Mouse (Mus musculus): ENCODE measurements around the gene Ap2s1. TPM values are rescaled to one million over a fixed set of nuclear protein-coding genes. Genes with fewer than 3 reads are reported as not detected.

The Ap2s1 gene
- total RNA-seq, 1 experiment, result 227 TPM

DNA sequence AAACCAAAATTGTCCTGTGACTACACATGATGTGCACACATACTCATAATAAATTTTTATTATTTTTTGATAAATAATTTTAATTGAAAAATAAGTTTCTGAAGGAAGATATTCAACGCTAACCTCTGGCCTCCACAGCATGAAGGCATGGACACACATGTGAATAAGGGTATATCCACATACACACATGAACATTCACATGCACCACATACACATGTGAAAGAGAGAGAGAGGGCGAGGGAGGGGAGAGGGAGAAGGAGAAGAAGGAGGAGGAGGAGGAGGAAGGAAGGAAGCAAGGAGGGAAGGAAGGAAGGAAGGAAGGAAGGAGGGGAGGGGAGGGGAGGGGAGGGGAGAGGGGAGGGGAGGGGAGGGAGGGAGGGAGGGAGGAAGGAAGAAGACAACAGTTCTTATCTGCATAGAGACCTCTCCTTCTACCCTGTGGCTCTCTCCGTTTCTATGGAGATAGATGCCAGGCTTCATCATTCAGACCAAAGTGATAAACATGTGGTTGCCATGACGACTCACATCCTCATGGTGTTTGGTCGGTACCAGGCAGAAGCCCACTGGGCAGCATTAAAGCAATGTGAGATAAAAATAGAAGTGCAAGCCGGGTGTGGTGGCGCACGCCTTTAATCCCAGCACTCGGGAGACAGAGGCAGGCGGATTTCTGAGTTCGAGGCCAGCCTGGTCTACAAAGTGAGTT is 20.8 kb downstream of the Ap2s1 start:
- in situ Hi-C loops (cut with MboI; ENCODE audit: low sequenced_read_pairs in 2 of 2, unreplicated experiment in 2 of 2), result no loop called here
- H3K4me3 ChIP-seq (ENCODE audit: insufficient read depth in 1 of 2, low read depth in 1 of 2, low read length in 2 of 2, poor library complexity in 1 of 2, severe bottlenecking in 1 of 2), result no peak overlapping the region
- H3K27ac ChIP-seq (ENCODE audit: insufficient read depth, low read depth, low read length, poor library complexity, severe bottlenecking), result no peak overlapping the region
- H3K9me3 ChIP-seq (ENCODE audit: control insufficient read depth, insufficient read depth, low read depth, low read length), result no peaks in the 10 kb centered on the region
- no peaks in the 10 kb centered on the region for H3K36me3 ChIP-seq (ENCODE audit: control insufficient read depth, insufficient read depth, low read length, poor library complexity, severe bottlenecking)
- H3K9ac ChIP-seq (ENCODE audit: insufficient read depth, low read depth, low read length, poor library complexity, severe bottlenecking), result no peak overlapping the region
- TF ChIP-seq ZC3H11A (IDR thresholded peaks at IDR 0.05; ENCODE audit: borderline replicate concordance, low read depth, low read length) (no peak), MAFK (IDR thresholded peaks at IDR 0.05; ENCODE audit: insufficient read depth, low read depth, low read length) (no peak), HCFC1 (IDR thresholded peaks at IDR 0.05; ENCODE audit: borderline replicate concordance, insufficient read depth, low read length) (no peak), CHD2 (IDR thresholded peaks at IDR 0.05; ENCODE audit: low read depth, low read length) (no peak)
- H3K4me1 ChIP-seq (ENCODE audit: control insufficient read depth in 2 of 2, insufficient read depth in 2 of 2, low read length in 2 of 2, poor library complexity in 1 of 2), result peaks cover 2 to 14% of the 10 kb centered on the region in 2 experiments; a peak in 3 of 4 replicates
- DNase-seq (ENCODE audit: low read depth, low spot score), result no peak

DNA sequence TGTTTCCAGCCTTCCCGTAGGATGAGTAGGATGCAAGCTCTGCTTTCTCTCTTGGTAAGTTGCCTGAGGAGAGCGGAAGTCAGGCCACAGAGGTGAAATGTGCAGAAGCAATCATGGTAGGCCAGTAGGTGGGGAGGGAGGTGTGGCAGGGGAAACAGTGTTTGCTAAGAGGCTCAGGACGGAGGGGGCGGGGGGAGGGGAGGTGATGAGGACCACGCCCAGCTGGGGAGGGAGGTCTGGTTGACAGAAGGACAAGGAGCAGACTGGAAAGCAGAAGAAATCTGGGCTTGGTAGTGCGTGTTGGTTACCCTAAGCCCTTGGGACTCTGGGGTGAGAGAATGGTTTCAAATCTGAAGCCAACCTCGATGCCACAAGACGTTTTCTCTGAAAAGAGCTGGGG is 22.1 kb downstream of the Ap2s1 start:
- in situ Hi-C loops (cut with MboI; ENCODE audit: low sequenced_read_pairs in 2 of 2, unreplicated experiment in 2 of 2), result no loop called here
- H3K36me3 ChIP-seq (ENCODE audit: control insufficient read depth, insufficient read depth, low read length, poor library complexity, severe bottlenecking), result no peaks in the 10 kb centered on the region
- no peak overlapping the region for H3K27ac ChIP-seq (ENCODE audit: insufficient read depth, low read depth, low read length, poor library complexity, severe bottlenecking)
- H3K9ac ChIP-seq (ENCODE audit: insufficient read depth, low read depth, low read length, poor library complexity, severe bottlenecking), result no peak overlapping the region
- TF ChIP-seq ZC3H11A (IDR thresholded peaks at IDR 0.05; ENCODE audit: borderline replicate concordance, low read depth, low read length) (no peak), HCFC1 (IDR thresholded peaks at IDR 0.05; ENCODE audit: borderline replicate concordance, insufficient read depth, low read length) (no peak), MAFK (IDR thresholded peaks at IDR 0.05; ENCODE audit: insufficient read depth, low read depth, low read length) (no peak), ZNF384 (IDR thresholded peaks at IDR 0.05; ENCODE audit: low read depth, low read length) (no peak), CHD2 (IDR thresholded peaks at IDR 0.05; ENCODE audit: low read depth, low read length) (no peak)
- H3K4me1 ChIP-seq (ENCODE audit: control insufficient read depth in 2 of 2, insufficient read depth in 2 of 2, low read length in 2 of 2, poor library complexity in 1 of 2), result peaks cover 2 to 12% of the 10 kb centered on the region in 2 experiments; a peak in 3 of 4 replicates
- no peak for DNase-seq (ENCODE audit: low read depth, low spot score)
- no peak overlapping the region for H3K4me3 ChIP-seq (ENCODE audit: insufficient read depth in 1 of 2, low read depth in 1 of 2, low read length in 2 of 2, poor library complexity in 1 of 2, severe bottlenecking in 1 of 2)
- no peaks in the 10 kb centered on the region for H3K9me3 ChIP-seq (ENCODE audit: control insufficient read depth, insufficient read depth, low read depth, low read length)

DNA sequence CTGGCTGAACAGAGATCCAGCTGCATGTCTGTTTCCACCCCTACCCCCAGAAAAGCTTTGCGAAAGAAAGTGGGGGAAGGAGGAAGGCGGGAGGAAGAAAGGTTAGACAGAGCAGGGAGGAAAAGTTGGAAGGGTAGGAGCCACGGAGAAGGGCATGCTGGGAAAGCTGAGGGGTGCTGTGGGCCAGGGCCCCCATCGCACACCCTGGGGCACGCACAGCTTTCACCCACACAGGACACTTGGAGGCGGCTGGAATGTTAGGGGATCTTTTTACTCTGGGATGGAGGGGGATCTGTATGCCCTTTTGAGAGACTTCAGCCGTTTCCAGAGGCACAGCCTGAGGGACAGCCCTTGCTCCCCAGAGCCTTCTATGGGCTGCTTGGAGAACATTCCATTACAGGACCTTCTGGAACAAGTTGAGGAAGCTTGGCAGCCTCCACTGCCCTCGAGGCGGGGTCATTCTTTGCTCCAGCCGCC is 22.8 kb downstream of the Ap2s1 start:
- no peak for DNase-seq (ENCODE audit: low read depth, low spot score)
- Histone ChIP-seq H3K9me3 (ENCODE audit: control insufficient read depth, insufficient read depth, low read depth, low read length) (no peaks in the 10 kb centered on the region), H3K9ac (ENCODE audit: insufficient read depth, low read depth, low read length, poor library complexity, severe bottlenecking) (0 out of 2 replicates have a peak overlapping the region, but pooled peaks have one; percentile 51), H3K4me1 (ENCODE audit: control insufficient read depth in 2 of 2, insufficient read depth in 2 of 2, low read length in 2 of 2, poor library complexity in 1 of 2) (peaks cover 2 to 10% of the 10 kb centered on the region in 2 experiments; a peak in 3 of 4 replicates), H3K4me3 (ENCODE audit: insufficient read depth in 1 of 2, low read depth in 1 of 2, low read length in 2 of 2, poor library complexity in 1 of 2, severe bottlenecking in 1 of 2) (no peak overlapping the region), H3K36me3 (ENCODE audit: control insufficient read depth, insufficient read depth, low read length, poor library complexity, severe bottlenecking) (no peaks in the 10 kb centered on the region), H3K27ac (ENCODE audit: insufficient read depth, low read depth, low read length, poor library complexity, severe bottlenecking) (no peak overlapping the region)
- TF ChIP-seq CHD2 (IDR thresholded peaks at IDR 0.05; ENCODE audit: low read depth, low read length) (no peak), ZC3H11A (IDR thresholded peaks at IDR 0.05; ENCODE audit: borderline replicate concordance, low read depth, low read length) (no peak), HCFC1 (IDR thresholded peaks at IDR 0.05; ENCODE audit: borderline replicate concordance, insufficient read depth, low read length) (no peak), MAFK (IDR thresholded peaks at IDR 0.05; ENCODE audit: insufficient read depth, low read depth, low read length) (no peak), ZNF384 (IDR thresholded peaks at IDR 0.05; ENCODE audit: low read depth, low read length) (no peak)
- in situ Hi-C loops (cut with MboI; ENCODE audit: low sequenced_read_pairs in 2 of 2, unreplicated experiment in 2 of 2), result no loop called here

DNA sequence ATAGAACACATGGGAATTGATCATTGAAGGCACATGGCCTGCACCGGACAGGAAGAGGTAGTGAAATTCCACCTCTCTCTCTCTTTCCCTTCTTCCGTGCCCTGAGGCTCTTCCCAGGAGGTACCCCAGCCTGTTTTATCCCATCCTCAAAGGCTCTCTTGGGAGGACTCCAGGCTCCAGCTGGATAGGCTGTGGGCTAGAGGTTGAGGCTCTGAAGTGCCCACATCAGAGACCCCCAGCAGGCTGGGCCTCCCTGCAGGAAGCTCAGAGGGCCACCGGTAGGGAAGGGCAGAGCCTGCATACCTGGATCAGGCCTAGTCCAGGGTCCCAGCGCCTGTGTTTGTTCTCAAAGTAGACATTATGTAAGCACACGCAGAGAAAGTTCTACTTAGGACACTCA is 23.4 kb downstream of the Ap2s1 start:
- Histone ChIP-seq H3K27ac (ENCODE audit: insufficient read depth, low read depth, low read length, poor library complexity, severe bottlenecking) (no peak overlapping the region), H3K9me3 (ENCODE audit: control insufficient read depth, insufficient read depth, low read depth, low read length) (no peaks in the 10 kb centered on the region), H3K9ac (ENCODE audit: insufficient read depth, low read depth, low read length, poor library complexity, severe bottlenecking) (peak overlapping the region; percentile 38; the same call in 1 of the 2 replicates), H3K4me1 (ENCODE audit: control insufficient read depth in 2 of 2, insufficient read depth in 2 of 2, low read length in 2 of 2, poor library complexity in 1 of 2) (peaks cover 2 to 10% of the 10 kb centered on the region in 2 experiments; a peak in 3 of 4 replicates), H3K36me3 (ENCODE audit: control insufficient read depth, insufficient read depth, low read length, poor library complexity, severe bottlenecking) (no peaks in the 10 kb centered on the region), H3K4me3 (ENCODE audit: insufficient read depth in 1 of 2, low read depth in 1 of 2, low read length in 2 of 2, poor library complexity in 1 of 2, severe bottlenecking in 1 of 2) (no peak overlapping the region)
- TF ChIP-seq CHD2 (IDR thresholded peaks at IDR 0.05; ENCODE audit: low read depth, low read length), result no peak
- TF ChIP-seq ZNF384 (IDR thresholded peaks at IDR 0.05; ENCODE audit: low read depth, low read length), result no peak
- TF ChIP-seq MAFK (IDR thresholded peaks at IDR 0.05; ENCODE audit: insufficient read depth, low read depth, low read length), result no peak
- TF ChIP-seq ZC3H11A (IDR thresholded peaks at IDR 0.05; ENCODE audit: borderline replicate concordance, low read depth, low read length), result no peak
- no peak for TF ChIP-seq HCFC1 (IDR thresholded peaks at IDR 0.05; ENCODE audit: borderline replicate concordance, insufficient read depth, low read length)
- no peak for DNase-seq (ENCODE audit: low read depth, low spot score)
- in situ Hi-C loops (cut with MboI; ENCODE audit: low sequenced_read_pairs in 2 of 2, unreplicated experiment in 2 of 2), result no loop called here
